ENCODE assay signal across 37 mouse cellular contexts in genomic region chr4:107207016-107207415, GRCm38 (mm10). TPM values are rescaled to one million over a fixed set of nuclear protein-coding genes. Genes with fewer than 3 reads are reported as not detected.
"Had no signal": no experiment of that assay in that cellular context is flagged by ENCODE, and none has a peak within 500 bp of the region (broad histone marks: within the 10 kb centered on the region; RNA-seq: fewer than 3 reads in every experiment).

No protein-coding gene starts in this region.

- H3K27me3 ChIP-seq: embryonic facial prominence, embryonic 12.5 days; embryonic facial prominence, embryonic 13.5 days; embryonic facial prominence, embryonic 15.5 days; forebrain, embryonic 12.5 days; forebrain, embryonic 13.5 days; forebrain, embryonic 15.5 days had no signal

- ATAC-seq: forebrain, embryonic 13.5 days; forebrain, embryonic 14.5 days; forebrain, embryonic 15.5 days; forebrain, embryonic 16.5 days; forebrain, postnatal 0 days had no signal

- H3K4me1 ChIP-seq: embryonic facial prominence, embryonic 12.5 days; embryonic facial prominence, embryonic 13.5 days; embryonic facial prominence, embryonic 15.5 days; forebrain, embryonic 12.5 days; forebrain, embryonic 13.5 days; forebrain, embryonic 15.5 days had no signal

- DNase-seq: cerebellum, adult 2 months; cerebellum, adult 8-10 months; cerebellum, adult 9-10 months; cerebellum, adult 9-11 months; cerebellum, postnatal 10 days; cerebellum, postnatal 14 days; cerebellum, postnatal 25 days; cerebellum, postnatal 36 days; embryo, embryonic 11 days; forebrain, postnatal 0 days; gastrocnemius, adult 2 months; gastrocnemius, postnatal 10 days; gastrocnemius, postnatal 14 days; gastrocnemius, postnatal 25 days; gastrocnemius, postnatal 36 days; heart, adult 18-20 months; heart, adult 2 months had no signal

- H3K9ac ChIP-seq: embryonic facial prominence, embryonic 12.5 days; embryonic facial prominence, embryonic 13.5 days; embryonic facial prominence, embryonic 15.5 days; forebrain, embryonic 12.5 days; forebrain, embryonic 13.5 days; forebrain, embryonic 15.5 days; forebrain, postnatal 0 days had no signal

- H3K27ac ChIP-seq: embryonic facial prominence, embryonic 10.5 days; embryonic facial prominence, embryonic 12.5 days; embryonic facial prominence, embryonic 13.5 days; embryonic facial prominence, embryonic 15.5 days; forebrain, embryonic 10.5 days; forebrain, embryonic 12.5 days; forebrain, embryonic 13.5 days; forebrain, embryonic 15.5 days; gastrocnemius, adult 2 months; heart, adult 2 months had no signal

- H3K9me3 ChIP-seq: embryonic facial prominence, embryonic 10.5 days; embryonic facial prominence, embryonic 12.5 days; embryonic facial prominence, embryonic 13.5 days; embryonic facial prominence, embryonic 15.5 days; forebrain, embryonic 10.5 days; forebrain, embryonic 12.5 days; forebrain, embryonic 13.5 days; forebrain, embryonic 15.5 days had no signal

- H3K4me2 ChIP-seq: embryonic facial prominence, embryonic 12.5 days; embryonic facial prominence, embryonic 13.5 days; embryonic facial prominence, embryonic 15.5 days; forebrain, embryonic 12.5 days; forebrain, embryonic 13.5 days; forebrain, embryonic 15.5 days had no signal

- H3K4me3 ChIP-seq: embryonic facial prominence, embryonic 10.5 days; embryonic facial prominence, embryonic 12.5 days; embryonic facial prominence, embryonic 13.5 days; embryonic facial prominence, embryonic 15.5 days; erythroblast, embryonic 14.5 days; forebrain, embryonic 10.5 days; forebrain, embryonic 12.5 days; forebrain, embryonic 13.5 days; forebrain, embryonic 15.5 days; gastrocnemius, adult 2 months; heart, adult 2 months had no signal

RNA-seq across cellular contexts. Expression of gene Ldlrad1, which starts 2.0 kb away (rescaled TPM):
- total RNA-seq: common myeloid progenitor, adult 5-6 weeks; forebrain, postnatal 0 days; gastrocnemius, adult 18-20 months; gastrocnemius, adult 2 months; gastrocnemius, adult 8-10 months; gastrocnemius, postnatal 10 days; gastrocnemius, postnatal 14 days; gastrocnemius, postnatal 25 days; gastrocnemius, postnatal 36 days; granulocyte monocyte progenitor cell, adult 5-6 weeks; heart, adult 2 months; heart, adult 8-10 months had no signal
- polyA plus RNA-seq: cerebellum, adult 2 months; cortical plate, adult 2 months; embryonic facial prominence, embryonic 10.5 days; embryonic facial prominence, embryonic 11.5 days; embryonic facial prominence, embryonic 12.5 days; embryonic facial prominence, embryonic 13.5 days; embryonic facial prominence, embryonic 14.5 days; erythroblast, embryonic 14.5 days; forebrain, embryonic 10.5 days; forebrain, embryonic 11.5 days; forebrain, embryonic 12.5 days; forebrain, embryonic 13.5 days; forebrain, embryonic 14.5 days; forebrain, embryonic 15.5 days; forebrain, embryonic 16.5 days; forebrain, postnatal 0 days had no signal
